Mouse (Mus musculus): ENCODE measurements around the gene Fut11.

The Fut11 gene

GRCm38 (mm10) chr14:20694884-20695760 is at the start of gene Fut11:
TSS of gene Fut11 (plus strand) at chr14:20694968.
- DNase-seq: peak; percentile 77

GRCm38 (mm10) chr14:20645547-20645946 is 49.2 kb upstream of the Fut11 start:
- no peak for DNase-seq

GRCm38 (mm10) chr14:20646381-20646780 is 48.4 kb upstream of the Fut11 start:
- no peak for DNase-seq

- no peak for DNase-seq
Measured at GRCm38 (mm10) chr14:20651000-20651399, 43.8 kb upstream of the Fut11 start.

GRCm38 (mm10) chr14:20651722-20652256 is 43.0 kb upstream of the Fut11 start:
- DNase-seq: no peak

- no peak for DNase-seq
Measured at GRCm38 (mm10) chr14:20654690-20655421, 39.9 kb upstream of the Fut11 start.

- DNase-seq: no peak
Measured at GRCm38 (mm10) chr14:20655731-20656130, 39.0 kb upstream of the Fut11 start.

- no peak for DNase-seq
Measured at GRCm38 (mm10) chr14:20656361-20656760, 38.4 kb upstream of the Fut11 start, which contains the start of gene Myoz1. TSS of gene Myoz1 (minus strand) at chr14:20656540.

- peak; percentile 74 for DNase-seq
Measured at GRCm38 (mm10) chr14:20658326-20658725, 36.4 kb upstream of the Fut11 start.

GRCm38 (mm10) chr14:20658902-20659301 is 35.9 kb upstream of the Fut11 start:
- no peak for DNase-seq

- DNase-seq: no peak
Measured at GRCm38 (mm10) chr14:20659687-20660086, 35.1 kb upstream of the Fut11 start.

GRCm38 (mm10) chr14:20660827-20661660 is 33.7 kb upstream of the Fut11 start:
- peak; percentile 98 for DNase-seq

- DNase-seq: peak; percentile 73
Measured at GRCm38 (mm10) chr14:20661661-20662331, 33.0 kb upstream of the Fut11 start.

- no peak for DNase-seq
Measured at GRCm38 (mm10) chr14:20662740-20663139, 32.0 kb upstream of the Fut11 start.

GRCm38 (mm10) chr14:20663601-20664000 is 31.2 kb upstream of the Fut11 start:
- no peak for DNase-seq

GRCm38 (mm10) chr14:20664436-20664835 is 30.3 kb upstream of the Fut11 start:
- no peak for DNase-seq

- no peak for DNase-seq
Measured at GRCm38 (mm10) chr14:20667469-20667868, 27.3 kb upstream of the Fut11 start.

- peak; percentile 93 for DNase-seq
Measured at GRCm38 (mm10) chr14:20668154-20668810, 26.5 kb upstream of the Fut11 start, which contains the start of gene Synpo2l. TSS of gene Synpo2l (minus strand) at chr14:20668354.

- peak; percentile 78 for DNase-seq
Measured at GRCm38 (mm10) chr14:20672990-20673389, 21.8 kb upstream of the Fut11 start.

- peak; percentile 92 for DNase-seq
Measured at GRCm38 (mm10) chr14:20673735-20674063, 21.1 kb upstream of the Fut11 start.

- peak; percentile 97 for DNase-seq
Measured at GRCm38 (mm10) chr14:20674064-20674833, 20.5 kb upstream of the Fut11 start, which contains the start of gene Sec24c. TSS of gene Sec24c (plus strand) at chr14:20674308.

All from kidney, adult 9 months (tissue).